Mouse (Mus musculus) hindbrain, embryonic 13.5 days (tissue): Measurements from ENCODE around the gene Olfr395. TPM values are rescaled to one million over a fixed set of nuclear protein-coding genes. Genes with fewer than 3 reads are reported as not detected.
"Not testable (repeated sequence)": the region's sequence is repeated elsewhere in the genome, so short reads cannot be mapped to it uniquely, and the experiment has no call there.

Experiments used
- ATAC-seq: fragments of 200-750 bp; cut with Nextera tagmentation; 2 replicates; pipeline ENCODE4 v1.8.0; 2017; ENCODE audit warnings: moderate TSS enrichment; ENCODE audit not compliant: low FRiP score
- H3K27ac ChIP-seq: fragments of 300-500 bp; sonication (generic); 2 replicates; pipeline ENCODE4 v1.5.1; 2015; ENCODE audit warnings: inconsistent platforms, mild to moderate bottlenecking, moderate library complexity
- H3K27me3 ChIP-seq: fragments of 300-500 bp; sonication (generic); 2 replicates; pipeline ENCODE4 v1.6.1; 2015; ENCODE audit warnings: mild to moderate bottlenecking, inconsistent platforms
- H3K36me3 ChIP-seq: fragments of 300-500 bp; sonication (generic); 2 replicates; pipeline ENCODE4 v1.6.1; 2015; ENCODE audit warnings: mild to moderate bottlenecking, inconsistent platforms
- H3K4me1 ChIP-seq: fragments of 300-500 bp; sonication (generic); replicated peaks from 2 replicates; pipeline ENCODE4 v1.6.1; 2015; ENCODE audit warnings: inconsistent platforms
- H3K4me2 ChIP-seq: fragments of 300-500 bp; sonication (generic); 2 replicates; pipeline ENCODE4 v1.6.1; 2015; ENCODE audit warnings: inconsistent platforms, mild to moderate bottlenecking, moderate library complexity
- H3K4me3 ChIP-seq: fragments of 300-500 bp; sonication (generic); 2 replicates; pipeline ENCODE4 v1.5.1; 2015; ENCODE audit warnings: mild to moderate bottlenecking, inconsistent platforms
- H3K9ac ChIP-seq: fragments of 300-500 bp; sonication (generic); 2 replicates; pipeline ENCODE4 v1.6.1; 2015; ENCODE audit warnings: mild to moderate bottlenecking, inconsistent platforms
- H3K9me3 ChIP-seq: fragments of 300-500 bp; sonication (generic); 2 replicates; pipeline ENCODE4 v1.6.1; 2016; ENCODE audit warnings: inconsistent platforms
- WGBS: fragments of 180-500 bp; shearing (Covaris S2); methylation state at CpG from one replicate; pipeline ENCODE4 v1.1.7; 2015; 5-methylcytosine and 5-hydroxymethylcytosine counted together
- polyA plus RNA-seq: library from polyadenylated mRNA; unstranded; fragments of >200 nt; fragmentation: Nextera tagmentation; extraction: Ambion mirVana; gene quantifications from 2 replicates; pipeline ENCODE4 v1.2.1, GENCODE M21; 2015

The Olfr395 gene
- polyA plus RNA-seq: not detected in 2 replicates

DNA sequence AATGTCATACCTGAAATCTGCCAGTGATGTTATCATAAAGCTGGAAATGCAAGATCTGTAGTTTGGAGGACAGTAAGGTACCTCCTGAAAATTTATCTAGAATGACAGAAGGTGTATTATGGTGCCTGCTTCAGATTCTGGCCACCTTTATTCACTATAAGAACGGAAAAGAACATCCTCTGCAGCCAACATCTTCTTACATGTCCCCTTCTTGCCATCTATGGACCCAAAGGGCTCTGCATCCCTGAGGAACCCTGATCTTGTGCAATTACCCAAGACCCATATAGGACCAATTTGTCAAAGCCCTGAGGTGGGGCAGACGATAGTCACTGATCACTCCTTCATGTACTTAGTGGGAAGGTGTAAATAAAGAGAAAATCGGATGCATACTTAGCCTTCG lies at the start of gene Olfr395:
Gene Olfr395 (minus strand): TSS at position 101 of the 400 bp plus-strand sequence.
- WGBS: 82% methylated on average over 4 of the region's 4 CpGs
- H3K9me3 ChIP-seq, H3K9ac ChIP-seq, H3K4me2 ChIP-seq, H3K27me3 ChIP-seq, ATAC-seq, H3K4me1 ChIP-seq, H3K4me3 ChIP-seq, H3K36me3 ChIP-seq, H3K27ac ChIP-seq: not testable (repeated sequence)

DNA sequence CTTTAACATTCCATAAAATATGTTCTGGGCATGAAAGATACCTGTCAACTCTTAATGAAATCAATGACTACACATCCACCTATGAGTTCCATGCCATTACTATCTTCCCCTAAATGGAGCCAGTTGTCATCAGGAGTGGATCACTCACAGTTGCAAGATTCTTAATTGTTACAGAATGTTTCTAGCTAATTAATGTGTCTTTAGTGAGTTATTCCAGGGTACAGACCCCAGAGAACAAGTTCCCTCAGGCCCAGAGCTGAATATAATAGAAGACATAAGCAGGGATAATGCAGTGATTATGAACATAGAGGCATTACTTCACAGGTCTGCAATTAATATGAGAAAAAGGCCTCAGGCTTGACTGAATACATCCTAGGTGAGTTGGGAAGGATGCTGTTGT lies 27.3 kb upstream of the Olfr395 start, which contains the start of gene Olfr23:
Gene Olfr23 (plus strand): TSS at position 301 of the 400 bp plus-strand sequence.
- Histone ChIP-seq H3K27me3 (no peaks in the 10 kb centered on the region), H3K4me1 (no peaks in the 10 kb centered on the region), H3K4me3 (no peak within 1 kb of the TSS), H3K27ac (no peak within 1 kb of the TSS), H3K9me3 (0 out of 2 replicates have a peak, but pooled peaks cover 6% of the 10 kb centered on the region), H3K9ac (no peak within 1 kb of the TSS), H3K36me3 (no peaks in the 10 kb centered on the region), H3K4me2 (no peak within 1 kb of the TSS)
- no peak for ATAC-seq

DNA sequence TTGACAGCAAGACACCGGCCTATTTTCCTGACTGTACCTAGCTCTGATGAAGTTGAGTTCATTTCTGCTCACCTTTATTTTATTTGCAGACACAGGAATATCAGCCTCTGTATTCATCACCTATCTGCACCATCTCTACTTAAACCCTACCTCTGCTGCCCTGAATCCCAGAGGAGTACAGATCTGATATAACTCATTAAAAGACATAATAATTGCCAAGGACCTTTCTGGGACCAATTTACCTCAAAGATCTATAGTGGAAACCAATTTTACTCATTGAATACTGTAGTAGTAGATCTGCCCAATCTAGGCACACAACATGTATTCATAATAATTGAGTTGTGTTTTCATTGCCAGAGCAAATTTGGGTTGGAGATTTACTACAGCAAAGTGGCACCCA lies 18.4 kb downstream of the Olfr395 start, which contains the start of gene Olfr394:
Gene Olfr394 (minus strand): TSS at position 101 of the 400 bp plus-strand sequence.
- no peak within 1 kb of the TSS for H3K9ac ChIP-seq
- H3K4me1 ChIP-seq: no peaks in the 10 kb centered on the region
- ATAC-seq: no peak
- WGBS: 96% methylated on average over 1 of the region's 1 CpGs
- H3K9me3 ChIP-seq: peaks cover 15% of the 10 kb centered on the region
- H3K27me3 ChIP-seq: no peaks in the 10 kb centered on the region
- no peaks in the 10 kb centered on the region for H3K36me3 ChIP-seq
- H3K4me2 ChIP-seq: no peak within 1 kb of the TSS
- H3K27ac ChIP-seq: no peak within 1 kb of the TSS
- H3K4me3 ChIP-seq: no peak within 1 kb of the TSS

Other genes starting within 250 kb of the Olfr395 start
- gene Zfp735, start 220.5 kb downstream of the Olfr395 start, polyA plus RNA-seq: not detected in 2 replicates
- gene Olfr389, start 128.6 kb downstream of the Olfr395 start, polyA plus RNA-seq: not detected in 2 replicates
- not detected in 2 replicates for gene Olfr390, start 126.3 kb downstream of the Olfr395 start, polyA plus RNA-seq
- not detected in 2 replicates for gene Olfr391-ps, start 106.2 kb downstream of the Olfr395 start, polyA plus RNA-seq
- gene Olfr392, start 92.2 kb downstream of the Olfr395 start, polyA plus RNA-seq: not detected in 2 replicates
- not detected in 2 replicates for gene Olfr393, start 57.8 kb downstream of the Olfr395 start, polyA plus RNA-seq
- gene Olfr394, start 18.5 kb downstream of the Olfr395 start, polyA plus RNA-seq: not detected in 2 replicates
- not detected in 2 replicates for gene Olfr23, start 27.4 kb upstream of the Olfr395 start, polyA plus RNA-seq
- gene Olfr397, start 51.5 kb upstream of the Olfr395 start, polyA plus RNA-seq: not detected in 2 replicates
- gene Olfr398, start 81.1 kb upstream of the Olfr395 start, polyA plus RNA-seq: 0.04 TPM in 1 of 2 replicates, not detected in the other
- not detected in 2 replicates for gene Olfr139, start 147.3 kb upstream of the Olfr395 start, polyA plus RNA-seq
- gene Olfr399, start 147.3 kb upstream of the Olfr395 start, polyA plus RNA-seq: not detected in 2 replicates
- not detected in 2 replicates for gene Zfp616, start 160.7 kb upstream of the Olfr395 start, polyA plus RNA-seq
- gene Olfr401, start 204.4 kb upstream of the Olfr395 start, polyA plus RNA-seq: not detected in 2 replicates
- gene Olfr402, start 244.2 kb upstream of the Olfr395 start, polyA plus RNA-seq: not detected in 2 replicates